Mouse (Mus musculus) spleen, embryonic (tissue): ENCODE data around the gene Yeats4.

Experiments
- CTCF ChIA-PET: fragments of 350-600 bp; sonication (Branson Sonifier 250); formaldehyde crosslinking; loops from one replicate; lab custom pipeline; 2022; lab: Charles Lee

The Yeats4 gene

DNA sequence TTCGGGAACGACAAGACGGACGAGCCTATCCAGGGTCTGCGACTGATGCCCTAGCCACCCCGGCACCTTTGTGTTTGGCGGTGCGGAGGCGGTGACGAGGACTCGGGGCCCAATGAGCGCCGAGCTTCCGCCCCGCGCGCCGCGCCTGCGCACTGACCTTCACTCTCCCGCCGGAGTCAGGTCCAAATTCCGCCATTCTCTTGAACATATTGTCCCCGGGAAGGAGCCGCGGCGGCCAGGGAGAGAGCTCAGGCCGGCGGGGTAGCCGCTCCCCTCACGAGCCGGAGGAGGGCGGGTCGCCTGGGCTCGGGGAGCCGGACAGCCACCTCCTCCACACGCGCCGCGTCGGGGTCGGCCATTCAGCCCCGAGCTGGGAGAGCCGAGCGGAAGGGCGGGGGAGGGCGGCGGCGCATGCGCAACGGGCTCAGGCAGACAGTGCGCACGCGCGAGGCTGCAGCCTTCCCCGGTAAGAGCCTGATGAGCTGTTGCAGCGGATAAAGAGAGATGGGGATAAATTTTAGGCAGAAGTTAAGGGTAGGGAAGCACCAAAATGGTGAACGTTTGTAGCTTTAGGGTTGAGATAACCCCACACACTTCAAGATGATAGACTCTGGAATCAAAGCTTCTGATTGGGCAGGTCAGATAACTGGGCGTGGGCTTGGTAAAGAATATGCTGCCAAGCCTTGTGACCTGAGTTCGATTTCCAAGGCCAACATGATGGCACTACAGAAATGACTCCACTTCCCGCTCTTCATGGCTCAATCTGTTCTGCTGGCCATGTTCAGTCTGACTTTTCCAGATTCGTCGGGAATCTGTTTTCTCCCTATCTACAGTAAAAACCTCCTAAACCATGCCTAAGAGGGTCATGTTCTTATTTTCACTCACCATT lies at the start of gene Yeats4:
TSS of gene Yeats4 (minus strand) at position 406 of the 889 bp plus-strand sequence.
- CTCF ChIA-PET = interaction anchor here (0.6 kb wide), 1 partner anchor 162 kb away, joined by 6 read pairs; no protein-coding TSS in a partner anchor

DNA sequence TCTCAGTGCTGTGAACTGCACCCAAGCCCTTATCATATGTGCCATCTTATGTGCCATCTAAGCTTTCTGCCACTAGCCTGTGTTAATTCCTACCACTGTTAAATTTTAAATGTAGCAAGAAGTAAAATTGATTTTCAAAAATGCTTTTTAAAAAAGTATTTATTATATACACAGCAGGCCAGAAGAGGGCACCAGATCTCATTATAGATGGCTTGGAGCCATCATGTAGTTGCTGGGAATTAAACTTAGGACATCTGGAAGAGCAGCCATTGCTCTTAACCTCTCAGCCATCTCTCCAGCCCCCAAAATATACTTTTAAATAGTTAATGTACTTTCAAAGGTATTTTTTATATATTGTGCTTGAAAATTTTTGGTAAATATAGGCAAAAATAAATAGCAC lies 47.7 kb upstream of the Yeats4 start:
- CTCF ChIA-PET = no interaction called here

DNA sequence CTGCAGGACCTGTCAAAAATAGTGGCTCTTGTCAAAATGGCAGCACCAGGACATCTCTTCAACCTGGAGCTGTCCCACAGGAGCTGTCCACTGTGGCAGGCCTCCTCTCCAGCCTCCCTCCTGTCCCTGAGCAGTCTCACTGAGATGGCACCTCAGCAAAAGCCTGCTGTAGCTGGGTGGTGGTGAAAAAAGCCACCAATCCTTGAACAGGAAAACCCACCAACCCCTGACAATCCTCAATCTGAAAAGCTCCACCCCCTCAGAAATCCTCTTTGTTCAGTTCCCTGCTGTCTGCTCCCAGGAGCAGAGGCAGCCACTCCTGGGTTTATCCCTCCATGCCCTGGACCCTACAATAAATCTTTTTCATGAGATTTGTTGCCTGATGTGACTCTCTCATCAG lies 35.6 kb upstream of the Yeats4 start:
- CTCF ChIA-PET = no interaction called here

DNA sequence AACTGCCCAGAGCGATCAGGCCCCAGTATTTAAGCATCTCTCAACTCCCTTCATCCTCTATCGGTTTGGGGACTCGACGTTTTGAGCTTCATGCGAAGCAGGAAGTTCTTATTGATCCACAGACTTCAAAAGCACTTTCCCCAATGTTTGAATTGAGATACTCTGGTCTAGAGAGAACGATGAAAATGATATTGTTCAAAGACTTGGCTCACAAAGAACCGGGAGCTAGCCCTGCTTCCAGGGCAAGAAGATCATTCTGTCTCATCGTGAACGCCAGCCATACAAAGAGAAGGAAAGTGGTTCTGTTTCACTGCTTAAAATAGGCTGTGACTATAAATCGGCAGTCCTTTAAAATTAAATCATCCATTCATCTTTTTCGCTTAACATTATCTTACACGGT lies 14.3 kb upstream of the Yeats4 start, which contains the start of gene 9530003J23Rik:
TSS of gene 9530003J23Rik (minus strand) at position 101 of the 400 bp plus-strand sequence.
- CTCF ChIA-PET = no interaction called here

DNA sequence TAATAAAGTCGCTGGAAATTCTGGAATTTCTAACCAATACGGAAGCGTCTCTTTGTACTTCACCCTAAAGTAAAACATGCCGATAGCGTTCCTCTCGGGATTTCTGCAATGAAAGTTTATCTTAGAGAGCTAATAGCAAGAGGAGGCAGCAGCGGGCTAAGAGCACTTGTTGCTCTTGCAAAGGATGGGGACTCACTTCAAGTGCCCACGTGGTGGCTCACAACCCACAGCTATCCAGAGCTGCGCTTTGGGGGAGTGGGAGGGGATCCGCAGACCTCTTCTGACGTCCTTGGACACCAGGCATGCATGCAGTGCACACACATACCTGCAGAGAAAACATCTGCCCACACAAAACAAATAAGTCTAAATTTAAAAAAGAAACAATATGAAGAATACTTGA lies 11.6 kb upstream of the Yeats4 start:
- CTCF ChIA-PET = no interaction called here

DNA sequence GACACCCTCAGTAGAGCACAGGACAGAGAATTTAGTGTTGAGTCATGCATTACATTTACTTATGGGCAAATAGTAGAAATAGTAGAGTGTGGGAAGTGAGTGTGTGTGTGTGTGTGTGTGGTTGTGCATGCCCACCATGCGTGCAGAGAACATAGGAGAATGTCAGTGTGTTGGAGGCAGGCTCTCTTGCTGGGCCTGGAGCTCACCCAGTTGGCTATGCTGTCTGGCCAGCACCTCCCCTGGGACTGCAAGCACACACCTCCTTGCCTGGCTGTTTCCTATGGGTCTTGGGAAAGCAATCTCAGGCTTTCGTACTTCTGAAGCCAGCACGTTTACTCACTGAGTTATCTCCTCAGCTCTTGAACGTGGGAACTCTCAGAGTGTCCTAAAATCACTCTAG lies 10.5 kb upstream of the Yeats4 start:
- CTCF ChIA-PET = no interaction called here

DNA sequence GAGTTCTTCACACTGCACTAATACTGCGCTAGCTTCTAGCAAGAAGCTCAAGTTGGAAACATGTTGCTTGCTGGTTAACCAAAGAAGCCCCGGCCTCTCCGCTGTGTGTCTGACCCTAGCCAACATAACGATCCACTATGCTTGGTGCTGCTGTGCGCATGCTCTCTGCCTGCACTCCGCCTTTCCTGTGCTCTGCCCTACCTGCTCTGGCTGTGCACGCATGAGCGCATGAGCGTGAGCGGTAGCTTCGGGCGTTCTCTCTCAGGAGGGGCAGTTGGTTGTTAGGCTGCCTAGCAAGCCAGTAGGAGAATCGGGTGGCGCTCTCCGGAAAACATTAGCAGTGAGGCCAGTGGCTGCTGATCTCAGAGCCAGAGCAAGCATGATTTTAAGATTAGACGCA lies 5.5 kb upstream of the Yeats4 start:
- CTCF ChIA-PET = interaction anchor here (0.6 kb wide), 1 partner anchor 263 kb away, joined by 5 read pairs; no protein-coding TSS in a partner anchor

DNA sequence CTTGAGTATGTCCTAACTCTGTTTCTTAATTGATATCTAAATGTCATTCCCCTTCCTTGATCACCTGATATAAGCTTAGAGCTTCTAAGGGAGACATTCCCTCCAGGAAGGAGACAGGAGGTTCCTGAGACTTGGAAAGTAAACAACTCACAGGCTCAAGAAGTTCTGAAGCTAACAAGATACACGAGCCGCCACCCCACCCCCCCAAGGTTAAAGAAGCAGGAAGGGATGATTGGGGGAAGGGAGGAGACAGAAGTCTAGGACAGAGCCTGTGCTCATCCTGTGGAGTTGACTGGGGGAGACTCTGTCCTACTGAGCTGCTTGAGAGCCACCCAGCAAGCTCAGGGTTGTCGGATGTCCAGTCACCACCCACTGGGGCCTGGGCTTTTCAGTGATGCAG lies 1.7 kb upstream of the Yeats4 start:
- CTCF ChIA-PET = interaction anchor here (0.5 to 0.7 kb wide), 3 partner anchors 204 to 654 kb away, joined by 3 to 5 read pairs (median 3); no protein-coding TSS in a partner anchor

DNA sequence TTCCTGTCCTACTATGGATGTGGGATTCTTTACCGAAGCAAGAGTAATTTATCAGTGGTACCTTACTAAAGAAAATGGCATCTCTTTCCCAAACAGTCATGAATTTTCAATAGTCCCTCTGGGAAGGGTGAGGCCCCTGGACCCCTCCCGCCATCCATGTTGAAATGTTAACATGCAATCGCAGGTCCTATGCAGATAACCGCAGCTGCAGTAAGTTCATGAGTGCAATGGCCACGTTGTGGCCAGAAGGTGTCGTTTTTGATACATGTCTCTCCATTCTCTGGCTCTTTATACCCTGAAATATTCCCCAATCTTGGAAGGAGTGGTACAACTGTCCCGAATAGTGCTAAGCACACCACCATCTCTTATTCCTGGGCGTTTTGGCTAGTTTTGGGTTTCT lies 787 bp upstream of the Yeats4 start:
- CTCF ChIA-PET = no interaction called here

DNA sequence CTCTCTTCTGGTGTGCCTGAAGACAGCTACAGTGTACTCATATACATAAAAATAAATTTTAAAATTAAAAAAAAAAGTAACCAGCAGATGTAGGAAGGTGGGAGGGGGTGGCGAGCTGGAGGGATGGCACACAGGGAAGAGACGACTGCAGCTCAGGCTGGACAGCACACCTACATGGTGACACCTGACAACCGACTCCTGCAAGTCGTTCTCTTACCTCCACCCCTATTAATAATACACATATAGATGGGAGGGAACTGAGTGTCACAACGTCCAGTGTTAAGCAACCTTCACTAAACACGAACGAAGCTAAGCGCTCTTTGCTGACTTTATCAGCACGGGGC lies 577 bp downstream of the Yeats4 start:
- CTCF ChIA-PET = interaction anchor here (0.6 kb wide), 1 partner anchor 162 kb away, joined by 6 read pairs; no protein-coding TSS in a partner anchor

DNA sequence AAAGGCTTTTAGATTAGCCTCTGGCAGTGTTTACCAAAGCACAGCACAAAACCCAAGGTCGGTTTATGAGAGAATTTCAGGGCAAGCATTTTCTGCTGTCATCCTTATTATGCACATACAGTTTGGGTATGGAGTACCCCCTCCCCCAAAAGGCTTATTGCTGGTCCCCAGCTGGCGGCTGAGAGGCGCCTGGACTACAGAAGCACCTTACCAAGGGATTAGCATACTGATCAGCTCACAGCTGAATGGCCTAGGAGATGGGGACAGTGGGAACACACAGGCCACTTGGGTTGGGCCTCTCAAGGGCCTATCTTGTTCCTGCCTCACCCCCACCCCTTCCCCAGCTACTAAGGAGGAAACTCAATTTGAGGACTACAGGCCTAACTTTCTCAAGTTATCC lies 1.5 kb downstream of the Yeats4 start:
- CTCF ChIA-PET = interaction anchor here (0.6 kb wide), 1 partner anchor 286 kb away, joined by 3 read pairs; no protein-coding TSS in a partner anchor

DNA sequence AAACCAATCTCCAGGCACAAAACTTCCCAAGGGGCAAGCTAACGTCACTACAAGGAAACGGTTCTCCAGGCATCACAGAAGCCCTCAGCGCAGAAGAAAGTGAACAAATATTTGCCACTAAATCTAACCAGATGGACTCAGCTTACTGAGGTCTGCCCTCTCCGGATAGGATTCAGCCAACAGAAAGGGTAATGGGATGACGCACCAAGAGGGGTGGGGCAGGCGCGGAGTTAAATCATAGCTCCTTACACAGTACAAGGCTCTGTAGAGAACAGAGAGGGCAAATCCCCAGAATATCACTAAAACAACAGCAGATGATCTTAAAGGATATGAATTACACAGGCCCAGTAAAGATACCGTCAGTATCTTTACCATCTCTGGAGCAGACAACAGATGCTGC lies 6.0 kb downstream of the Yeats4 start:
- CTCF ChIA-PET = no interaction called here

DNA sequence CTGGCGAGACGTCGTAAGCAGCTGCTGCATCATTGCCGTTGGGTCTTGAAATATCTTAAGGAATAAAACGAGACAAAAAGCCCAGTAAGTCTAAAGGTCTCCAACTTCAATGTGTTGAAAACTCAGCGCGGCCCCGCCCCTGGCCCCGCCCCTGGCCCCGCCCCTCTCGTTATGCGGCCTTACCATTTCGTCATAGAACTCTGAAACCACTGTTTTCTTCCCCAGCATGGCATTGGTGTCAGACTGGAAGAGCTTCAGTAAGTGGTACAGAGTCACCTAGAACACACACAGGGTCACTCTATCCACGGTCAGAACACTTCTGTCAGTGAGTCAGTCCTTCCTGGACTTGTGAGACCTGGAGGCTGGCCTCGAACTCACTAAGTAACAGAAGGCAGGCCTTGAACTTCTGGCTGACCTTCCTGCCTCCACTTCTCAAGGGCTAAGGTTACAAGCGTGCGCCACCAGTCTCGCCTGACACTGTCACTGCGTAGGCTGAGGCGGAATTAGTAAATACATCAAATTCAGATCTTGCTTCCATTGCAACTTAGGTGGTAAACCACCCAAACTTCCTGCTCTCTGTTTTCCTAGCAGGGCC lies 7.0 kb downstream of the Yeats4 start:
- CTCF ChIA-PET = interaction anchor here (0.6 kb wide), 1 partner anchor 642 kb away, joined by 4 read pairs; no protein-coding TSS in a partner anchor

DNA sequence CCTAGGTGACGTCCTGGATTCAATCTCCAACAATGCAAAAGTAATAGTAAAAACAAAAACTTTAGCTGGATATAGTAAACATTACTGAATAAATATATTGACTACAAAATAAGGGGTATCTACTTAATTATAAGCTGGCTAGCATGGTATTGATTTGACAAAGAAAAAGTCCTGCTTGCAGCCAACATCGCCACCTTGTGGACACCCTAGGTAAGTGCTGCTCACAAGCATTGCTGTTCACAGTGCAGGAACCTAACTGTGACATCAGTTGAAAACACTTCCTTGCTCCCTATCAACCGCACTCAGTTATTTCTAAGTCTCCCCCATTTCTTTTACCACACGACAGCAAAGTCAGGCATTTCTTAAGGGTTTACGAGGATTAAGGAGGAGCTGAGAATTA lies 7.5 kb downstream of the Yeats4 start:
- CTCF ChIA-PET = interaction anchor here (0.6 to 0.7 kb wide), 3 partner anchors 67 to 642 kb away, joined by 3 to 4 read pairs (median 4); no protein-coding TSS in a partner anchor

DNA sequence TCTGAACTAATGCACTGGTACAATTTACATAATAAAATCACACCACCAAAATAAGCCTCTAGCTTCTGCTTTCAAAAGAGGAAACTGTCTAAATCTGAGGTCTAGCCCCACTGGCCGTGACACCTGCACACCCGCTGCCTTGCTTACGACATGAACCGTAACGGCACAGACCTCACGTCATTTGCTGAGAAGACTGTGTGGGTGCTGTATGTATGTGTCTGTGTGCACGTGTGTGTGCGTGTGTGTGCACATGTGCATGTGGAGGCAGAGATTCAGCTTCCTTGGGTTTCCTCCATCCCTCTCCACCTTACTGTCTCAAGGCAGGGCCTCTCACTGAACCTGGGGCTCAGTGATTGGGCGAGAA lies 8.2 kb downstream of the Yeats4 start:
- CTCF ChIA-PET = interaction anchor here (0.6 to 0.7 kb wide), 2 partner anchors 66 to 348 kb away, joined by 3 to 4 read pairs; no protein-coding TSS in a partner anchor

DNA sequence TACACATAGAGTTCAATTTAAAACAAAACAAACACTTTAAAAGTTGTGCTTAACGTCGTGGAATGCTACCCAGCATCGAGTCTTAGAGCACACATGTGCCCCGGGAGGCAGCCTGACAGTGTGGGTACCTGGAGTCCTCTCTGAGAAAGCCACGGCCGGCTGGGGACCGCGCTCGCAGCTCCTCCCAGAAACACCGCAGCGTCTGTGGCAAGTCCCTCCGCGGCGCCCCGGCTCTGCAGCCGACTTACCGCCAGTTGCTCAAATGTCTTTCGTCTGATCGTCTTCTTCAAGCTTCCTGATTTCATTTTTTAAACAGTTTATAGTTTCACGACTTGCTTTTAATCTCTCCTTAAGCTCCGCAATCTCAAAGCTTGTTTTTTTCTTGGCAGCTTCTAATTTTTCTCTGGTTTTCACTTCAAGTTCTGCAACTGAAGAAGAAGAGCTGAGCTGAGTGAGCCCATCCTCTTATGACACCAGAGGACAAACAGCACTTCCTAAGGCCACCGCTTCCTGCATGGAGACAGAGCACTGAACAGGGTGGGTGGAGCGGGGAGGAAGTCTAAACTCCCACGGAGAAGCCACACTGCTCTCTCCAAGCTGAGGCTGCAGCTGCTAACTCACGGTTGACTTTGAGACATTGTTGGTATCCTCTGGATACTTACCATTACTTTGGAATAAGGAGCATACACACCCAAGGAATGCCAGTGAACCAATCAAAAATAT lies 8.7 kb downstream of the Yeats4 start:
- CTCF ChIA-PET = no interaction called here

DNA sequence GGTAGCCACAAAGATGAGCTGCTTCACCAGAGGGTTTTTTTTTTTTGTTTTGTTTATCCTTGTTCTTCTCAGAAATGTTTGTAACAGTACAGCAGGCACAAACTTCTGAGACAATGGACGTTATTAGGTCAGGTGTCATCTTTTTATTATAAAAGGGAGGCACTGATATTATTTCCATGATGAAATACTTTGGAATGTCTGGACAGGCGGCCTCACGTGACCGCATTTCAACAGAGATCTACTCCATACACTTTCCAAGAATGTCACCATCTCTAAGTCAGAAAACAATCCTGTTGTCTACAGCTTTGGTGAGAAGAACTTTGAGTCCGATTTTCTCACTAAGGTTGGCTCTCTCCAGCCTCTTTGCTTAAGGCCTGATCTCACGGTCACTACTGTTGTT lies 13.3 kb downstream of the Yeats4 start:
- CTCF ChIA-PET = interaction anchor here (0.6 kb wide), 2 partner anchors 412 to 1733 kb away, joined by 3 read pairs; no protein-coding TSS in a partner anchor

DNA sequence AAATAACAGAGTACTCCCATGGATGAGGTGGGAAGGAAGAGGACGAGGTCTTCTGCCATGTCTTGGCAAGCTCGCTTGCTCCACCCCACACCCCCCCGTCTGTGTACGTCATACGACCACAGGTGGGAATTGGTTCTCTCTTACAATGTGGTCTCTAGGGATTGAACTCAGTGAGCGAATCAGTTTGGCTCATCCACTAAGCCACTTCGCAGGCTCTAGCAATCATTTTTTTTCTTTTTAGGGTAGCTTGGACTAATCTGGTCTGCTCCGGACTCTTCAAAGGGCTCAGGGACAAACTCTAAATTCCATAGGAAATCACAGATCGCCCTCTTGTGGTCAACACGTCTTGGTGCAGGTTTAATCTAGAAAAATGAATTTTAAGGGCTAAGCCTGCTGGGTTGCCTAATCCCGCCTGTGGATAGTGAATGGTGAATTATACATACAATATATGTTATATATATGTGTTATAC lies 14.8 kb downstream of the Yeats4 start:
- CTCF ChIA-PET = interaction anchor here (0.6 to 0.7 kb wide), 2 partner anchors 27 to 261 kb away, joined by 3 to 6 read pairs; no protein-coding TSS in a partner anchor

DNA sequence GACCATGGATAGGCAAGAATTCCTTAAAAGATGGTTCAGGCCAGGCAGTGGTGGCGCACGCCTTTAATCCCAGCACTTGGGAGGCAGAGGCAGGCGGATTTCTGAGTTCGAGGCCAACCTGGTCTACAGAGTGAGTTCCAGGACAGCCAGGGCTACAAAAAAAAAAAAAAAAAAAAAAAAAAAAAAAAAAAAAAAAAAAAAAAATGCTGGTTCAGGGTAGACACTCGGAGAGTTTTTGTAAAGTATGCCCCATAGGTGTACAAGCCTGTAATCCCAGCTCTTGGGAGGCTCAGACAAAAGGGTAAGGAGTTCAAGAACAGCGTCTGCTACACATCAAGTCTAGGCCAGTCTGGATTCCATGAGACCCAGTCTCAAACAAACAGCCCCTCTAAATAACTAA lies 15.5 kb downstream of the Yeats4 start:
- CTCF ChIA-PET = interaction anchor here (0.6 to 0.7 kb wide), 2 partner anchors 26 to 261 kb away, joined by 3 to 6 read pairs; no protein-coding TSS in a partner anchor

DNA sequence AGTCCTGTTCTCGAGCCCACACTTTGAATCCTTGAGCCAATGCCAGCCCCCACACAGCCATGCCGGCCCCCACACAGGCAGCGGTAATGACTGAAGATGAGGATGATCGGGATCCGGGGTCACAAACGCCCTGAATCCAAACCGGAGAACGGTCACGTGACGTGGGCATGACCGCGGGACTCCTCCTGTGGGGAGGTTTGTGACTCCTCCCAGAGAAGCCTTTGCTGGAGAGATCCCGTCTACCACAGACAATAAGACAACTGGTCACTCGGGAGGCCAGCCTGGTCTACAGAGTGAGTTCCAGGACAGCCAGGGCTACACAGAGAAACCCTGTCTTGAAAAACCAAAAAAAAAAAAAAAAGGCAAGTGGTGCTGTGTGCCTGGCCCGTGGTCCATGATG lies 16.1 kb downstream of the Yeats4 start:
- CTCF ChIA-PET = no interaction called here

DNA sequence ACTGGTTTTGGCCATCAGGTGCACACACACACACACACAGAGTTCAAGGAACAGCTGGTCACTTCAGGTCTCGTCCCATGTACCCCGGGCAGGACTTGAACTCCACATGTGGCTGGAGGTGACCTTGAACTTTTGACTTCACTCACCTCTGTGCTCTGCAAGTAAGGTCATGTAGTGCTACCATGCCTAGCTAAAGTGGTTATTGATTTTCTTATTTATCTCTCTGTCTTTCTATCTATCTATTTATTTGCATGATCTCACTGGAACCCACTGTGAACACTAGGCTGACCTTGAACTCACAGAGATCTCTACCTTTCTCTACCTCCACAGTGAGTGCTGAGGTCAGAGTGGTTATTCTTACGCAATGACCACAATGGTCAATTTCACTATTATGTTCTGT lies 18.2 kb downstream of the Yeats4 start:
- CTCF ChIA-PET = interaction anchor here (0.6 kb wide), 1 partner anchor 408 kb away, joined by 3 read pairs; no protein-coding TSS in a partner anchor
